Mouse (Mus musculus): ENCODE results near the gene Ccdc81. TPM values are rescaled to one million over a fixed set of nuclear protein-coding genes. Genes with fewer than 3 reads are reported as not detected.

The Ccdc81 gene
- total RNA-seq (2021) = under 1 TPM; 0.41 to 0.46 TPM

- DNase-seq (ENCODE audit: low spot score in 2 of 2) = no peak
- intact Hi-C loops (cut with DNase I) = no loop called here
Measured at GRCm38 (mm10) chr7:89903442-89904343, at the start of gene Ccdc81. Ccdc81 (minus strand) TSS chr7:89903629.

GRCm38 (mm10) chr7:89949403-89949802 is 46.0 kb upstream of the Ccdc81 start:
- DNase-seq (ENCODE audit: low spot score in 2 of 2) = no peak
- intact Hi-C loops (cut with DNase I) = no loop called here

- DNase-seq (ENCODE audit: low spot score in 2 of 2) = no peak
- intact Hi-C loops (cut with DNase I) = no loop called here
Measured at GRCm38 (mm10) chr7:89948026-89948425, 44.6 kb upstream of the Ccdc81 start.

- intact Hi-C loops (cut with DNase I) = no loop called here
- DNase-seq (ENCODE audit: low spot score in 2 of 2) = peak; percentile 94 to 98
Measured at GRCm38 (mm10) chr7:89940571-89941463, 37.4 kb upstream of the Ccdc81 start, which contains the start of gene Hikeshi. Hikeshi (minus strand) TSS chr7:89941204.

GRCm38 (mm10) chr7:89939497-89940353 is 36.3 kb upstream of the Ccdc81 start:
- intact Hi-C loops (cut with DNase I) = no loop called here
- DNase-seq (ENCODE audit: low spot score in 2 of 2) = no peak

- intact Hi-C loops (cut with DNase I) = no loop called here
- DNase-seq (ENCODE audit: low spot score in 2 of 2) = peak; percentile 49 to 89
Measured at GRCm38 (mm10) chr7:89923441-89924180, 20.2 kb upstream of the Ccdc81 start.

- intact Hi-C loops (cut with DNase I) = no loop called here
- DNase-seq (ENCODE audit: low spot score in 2 of 2) = peak in 1 of 2 experiments; percentile 53
Measured at GRCm38 (mm10) chr7:89917776-89918175, 14.3 kb upstream of the Ccdc81 start.

GRCm38 (mm10) chr7:89916711-89917110 is 13.3 kb upstream of the Ccdc81 start:
- DNase-seq (ENCODE audit: low spot score in 2 of 2) = no peak
- intact Hi-C loops (cut with DNase I) = no loop called here

- intact Hi-C loops (cut with DNase I) = no loop called here
- no peak for DNase-seq (ENCODE audit: low spot score in 2 of 2)
Measured at GRCm38 (mm10) chr7:89913432-89914158, 10.2 kb upstream of the Ccdc81 start.

GRCm38 (mm10) chr7:89912356-89912755 is 8.9 kb upstream of the Ccdc81 start:
- peak in 1 of 2 experiments; percentile 24 for DNase-seq (ENCODE audit: low spot score in 2 of 2)

GRCm38 (mm10) chr7:89909711-89910110 is 6.3 kb upstream of the Ccdc81 start:
- intact Hi-C loops (cut with DNase I) = loop anchor here (5.0 kb wide), 2 partner anchors 407 to 432 kb away; no protein-coding TSS in a partner anchor
- no peak for DNase-seq (ENCODE audit: low spot score in 2 of 2)

More at GRCm38 (mm10) chr7:89912356-89912755, 8.9 kb upstream of the Ccdc81 start:
- intact Hi-C loops (cut with DNase I) = no loop called here

GRCm38 (mm10) chr7:89908899-89909621 is 5.6 kb upstream of the Ccdc81 start:
- intact Hi-C loops (cut with DNase I) = loop anchor here (5.0 kb wide), 2 partner anchors 407 to 432 kb away; no protein-coding TSS in a partner anchor
- DNase-seq (ENCODE audit: low spot score in 2 of 2) = no peak

GRCm38 (mm10) chr7:89908421-89908820 is 5.0 kb upstream of the Ccdc81 start:
- no peak for DNase-seq (ENCODE audit: low spot score in 2 of 2)
- intact Hi-C loops (cut with DNase I) = loop anchor here (5.0 kb wide), 2 partner anchors 406 to 431 kb away; no protein-coding TSS in a partner anchor

- DNase-seq (ENCODE audit: low spot score in 2 of 2) = peak; percentile 68 to 79
- intact Hi-C loops (cut with DNase I) = loop anchor here (5.0 kb wide), 2 partner anchors 406 to 431 kb away; no protein-coding TSS in a partner anchor
Measured at GRCm38 (mm10) chr7:89907950-89908349, 4.5 kb upstream of the Ccdc81 start.

- intact Hi-C loops (cut with DNase I) = no loop called here
Measured at GRCm38 (mm10) chr7:89903007-89903406, 422 bp downstream of the Ccdc81 start.

GRCm38 (mm10) chr7:89891856-89892255 is 11.6 kb downstream of the Ccdc81 start:
- intact Hi-C loops (cut with DNase I) = no loop called here
- DNase-seq (ENCODE audit: low spot score in 2 of 2) = no peak

More at GRCm38 (mm10) chr7:89903007-89903406, 422 bp downstream of the Ccdc81 start:
- DNase-seq (ENCODE audit: low spot score in 2 of 2) = no peak

GRCm38 (mm10) chr7:89891412-89891811 is 12.0 kb downstream of the Ccdc81 start:
- no peak for DNase-seq (ENCODE audit: low spot score in 2 of 2)
- intact Hi-C loops (cut with DNase I) = no loop called here
